Mouse (Mus musculus): ENCODE measurements around the gene Tagap. TPM values are rescaled to one million over a fixed set of nuclear protein-coding genes. Genes with fewer than 3 reads are reported as not detected.
A peak's percentile ranks its signal among the peaks of the same experiment; 100 is the strongest.
"Not testable (repeated sequence)": the region's sequence is repeated elsewhere in the genome, so short reads cannot be mapped to it uniquely, and the experiment has no call there.

Tagap gene
- total RNA-seq, 2 experiments from 2014 or later = 6.1 to 11.9 TPM

DNA sequence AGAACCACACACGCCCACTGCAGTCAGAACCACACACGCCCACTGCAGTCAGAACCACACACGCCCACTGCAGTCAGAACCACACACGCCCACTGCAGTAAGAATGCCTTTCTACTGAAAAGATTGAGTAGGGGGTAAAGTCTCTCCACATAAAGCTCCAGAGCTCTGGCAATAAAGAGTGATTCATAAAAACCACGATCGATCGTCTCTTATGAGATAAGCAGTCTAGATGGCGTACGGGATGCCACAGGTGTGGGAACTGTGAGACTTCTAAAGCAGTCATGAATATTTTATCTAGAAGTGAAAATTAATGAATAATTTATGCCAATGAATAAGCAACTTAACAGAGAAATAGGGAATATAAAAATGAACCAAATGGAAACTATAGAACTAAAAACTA is 31.4 kb downstream of the Tagap start:
- ATAC-seq (replicated peaks; ENCODE audit: low FRiP score, poor library complexity, severe bottlenecking) = not testable (repeated sequence)

DNA sequence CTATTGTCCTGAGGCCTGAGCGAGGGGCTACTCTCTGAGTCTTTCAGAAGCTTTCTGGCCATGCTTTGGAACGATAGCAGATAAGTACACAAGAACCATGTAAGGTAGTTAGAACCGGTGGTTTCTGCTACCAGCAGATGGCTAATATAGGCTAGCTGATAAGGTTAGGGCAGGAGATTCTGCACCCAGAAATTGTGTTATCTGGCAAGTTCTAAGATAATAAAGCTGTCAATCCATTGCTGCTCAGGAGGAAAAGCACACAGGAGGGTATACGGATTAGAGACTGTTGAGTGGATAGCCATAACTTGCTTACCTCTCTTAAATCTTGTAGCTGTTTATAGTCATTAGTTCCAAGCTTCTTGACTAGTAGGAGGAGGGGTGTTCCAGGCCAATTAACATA is 37.5 kb downstream of the Tagap start:
- not testable (repeated sequence) for ATAC-seq (replicated peaks; ENCODE audit: low FRiP score, poor library complexity, severe bottlenecking)

DNA sequence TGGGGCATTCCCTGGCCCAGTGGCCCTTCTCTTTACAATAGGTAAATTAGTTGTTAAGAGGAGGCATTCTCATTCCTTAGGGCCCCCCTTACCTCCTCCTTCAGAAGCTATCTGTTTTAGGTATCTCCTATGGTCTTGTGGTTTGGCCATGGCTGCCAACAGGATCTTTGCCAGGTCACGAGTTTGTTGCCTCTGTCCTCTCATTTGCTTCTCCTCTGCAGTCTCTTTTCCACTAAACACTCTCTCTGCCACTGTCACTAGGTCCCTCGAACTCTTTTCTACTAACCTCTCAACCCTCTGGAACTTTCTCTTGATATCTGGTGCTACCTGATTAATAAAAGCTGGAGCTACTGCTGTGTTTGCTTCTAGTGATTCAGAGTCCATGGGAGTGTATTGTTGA is 38.6 kb downstream of the Tagap start:
- not testable (repeated sequence) for ATAC-seq (replicated peaks; ENCODE audit: low FRiP score, poor library complexity, severe bottlenecking)

DNA sequence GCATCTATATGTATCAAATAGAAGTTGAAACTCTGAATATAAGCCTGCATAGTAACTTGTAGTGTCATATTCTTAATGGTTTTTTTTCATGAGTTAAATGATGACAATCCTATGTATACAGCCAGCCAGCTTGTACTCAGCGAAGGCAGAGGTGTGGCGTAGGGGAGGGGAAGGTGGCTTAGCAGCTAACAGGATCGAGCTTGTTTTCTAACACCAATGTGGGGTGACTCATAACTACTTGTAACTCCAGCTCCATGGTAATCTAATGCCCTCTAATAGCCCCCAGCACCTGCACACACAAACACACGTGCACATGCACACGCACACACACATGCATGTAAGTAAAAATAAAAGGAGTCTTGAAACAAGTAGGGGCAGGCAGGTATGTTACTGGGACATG is 42.7 kb downstream of the Tagap start:
- ATAC-seq (replicated peaks; ENCODE audit: low FRiP score, poor library complexity, severe bottlenecking) = not testable (repeated sequence)

DNA sequence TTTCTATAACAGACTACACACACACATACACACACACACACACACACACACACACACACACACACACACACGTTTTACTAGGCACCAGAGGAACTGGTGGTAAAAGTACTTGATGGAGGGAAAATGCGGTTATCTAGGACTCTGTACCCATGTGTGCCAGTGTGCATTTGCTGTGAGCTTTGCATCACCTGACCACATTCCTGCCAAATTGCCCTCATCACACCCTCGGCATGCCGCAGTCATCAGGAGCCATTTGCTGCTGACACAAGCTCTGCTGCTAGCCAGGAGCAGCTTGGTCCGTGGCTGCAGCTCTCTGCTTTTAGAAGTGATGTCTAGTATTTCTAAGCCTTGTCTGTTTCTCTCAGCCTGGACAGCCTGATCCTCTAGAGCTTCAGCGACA is 44.0 kb downstream of the Tagap start:
- not testable (repeated sequence) for ATAC-seq (replicated peaks; ENCODE audit: low FRiP score, poor library complexity, severe bottlenecking)

DNA sequence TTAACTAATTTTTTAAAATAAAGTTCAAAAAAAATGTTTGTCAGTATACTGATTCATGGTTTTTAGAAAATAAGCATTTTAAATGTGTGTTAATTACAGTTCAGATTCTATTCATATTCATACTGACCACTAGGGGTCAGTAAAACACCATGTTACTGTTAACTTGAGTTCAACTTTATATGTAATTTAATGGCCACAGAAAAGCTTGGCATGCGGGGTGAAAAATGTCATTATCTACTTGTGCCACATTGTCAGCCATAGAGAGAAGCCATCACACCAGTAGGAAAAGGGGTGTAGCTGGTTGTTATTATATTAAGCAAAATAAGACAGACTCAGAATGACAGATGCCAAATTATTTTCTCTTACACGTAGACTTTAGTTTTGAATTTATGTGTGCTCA is 57.7 kb downstream of the Tagap start:
- ATAC-seq (replicated peaks; ENCODE audit: low FRiP score, poor library complexity, severe bottlenecking) = peak; percentile 86

Other genes starting within 250 kb of the Tagap start
- gene Fndc1, start 98.7 kb upstream of the Tagap start, total RNA-seq (2015; ENCODE audit: low replicate concordance) = not detected in 2 replicates
- 0.14 TPM in 1 of 2 replicates, not detected in the other for gene Fndc1, start 98.7 kb upstream of the Tagap start, total RNA-seq (2017; ENCODE audit: low replicate concordance)
- 12.5 and 19.4 TPM in 2 replicates for gene Rsph3a, start 19.6 kb downstream of the Tagap start, total RNA-seq (2015; ENCODE audit: low replicate concordance)
- gene Rsph3a, start 19.6 kb downstream of the Tagap start, total RNA-seq (2017; ENCODE audit: low replicate concordance) = 7.8 and 8.0 TPM in 2 replicates
- gene Gm49673, start 221.8 kb downstream of the Tagap start, total RNA-seq (2015; ENCODE audit: low replicate concordance) = not detected in 2 replicates
- gene Gm49673, start 221.8 kb downstream of the Tagap start, total RNA-seq (2017; ENCODE audit: low replicate concordance) = not detected in 2 replicates
- gene Rnaset2a, start 222.1 kb downstream of the Tagap start, total RNA-seq (2015; ENCODE audit: low replicate concordance) = 19.9 and 30.9 TPM in 2 replicates
- 5.0 and 8.8 TPM in 2 replicates for gene Rnaset2a, start 222.1 kb downstream of the Tagap start, total RNA-seq (2017; ENCODE audit: low replicate concordance)
- 6.7 and 7.9 TPM in 2 replicates for gene Fgfr1op, start 239.5 kb downstream of the Tagap start, total RNA-seq (2015; ENCODE audit: low replicate concordance)
- 5.4 and 6.3 TPM in 2 replicates for gene Fgfr1op, start 239.5 kb downstream of the Tagap start, total RNA-seq (2017; ENCODE audit: low replicate concordance)